Mouse (Mus musculus) heart, embryonic 16.5 days (tissue): ENCODE results near the gene Brcc3. TPM values are rescaled to one million over a fixed set of nuclear protein-coding genes. Genes with fewer than 3 reads are reported as not detected.

ENCODE experiments used
- ATAC-seq: fragments of 200-750 bp; cut with Nextera tagmentation; replicated peaks from 2 replicates; pipeline ENCODE4 v1.8.0; 2017; ENCODE audit warnings: moderate number of reproducible peaks; ENCODE audit not compliant: insufficient read depth, low FRiP score; ENCODE audit errors: extremely low read depth
- H3K27ac ChIP-seq: fragments of 300-500 bp; sonication (generic); 2 replicates; pipeline ENCODE4 v1.5.1; 2014; ENCODE audit warnings: mild to moderate bottlenecking, low read length, control low read depth, moderate library complexity
- H3K27me3 ChIP-seq: fragments of 300-500 bp; sonication (generic); 2 replicates; pipeline ENCODE4 v1.6.1; 2014; ENCODE audit warnings: low read length, mixed read lengths; ENCODE audit not compliant: control insufficient read depth, insufficient read depth
- H3K36me3 ChIP-seq: fragments of 300-500 bp; sonication (generic); 2 replicates; pipeline ENCODE4 v1.6.1; 2014; ENCODE audit not compliant: control insufficient read depth, insufficient read depth
- H3K4me1 ChIP-seq: fragments of 300-500 bp; sonication (generic); 2 replicates; pipeline ENCODE4 v1.6.1; 2014; ENCODE audit warnings: low read length, mixed read lengths; ENCODE audit not compliant: control insufficient read depth, insufficient read depth
- H3K4me2 ChIP-seq: fragments of 300-500 bp; sonication (generic); 2 replicates; pipeline ENCODE4 v1.6.1; 2014; ENCODE audit warnings: low read depth, mild to moderate bottlenecking, control low read depth, low read length
- H3K4me3 ChIP-seq: fragments of 300-500 bp; sonication (generic); 2 replicates; pipeline ENCODE4 v1.5.1; 2014; ENCODE audit warnings: mild to moderate bottlenecking, control low read depth, low read length
- H3K9ac ChIP-seq: fragments of 300-500 bp; sonication (generic); 2 replicates; pipeline ENCODE4 v1.6.1; 2014; ENCODE audit warnings: low read length, control low read depth
- H3K9me3 ChIP-seq: fragments of 300-500 bp; sonication (generic); replicated peaks from 2 replicates; pipeline ENCODE4 v1.6.1; 2016; ENCODE audit warnings: low read length; ENCODE audit not compliant: control insufficient read depth
- WGBS: fragments of 180-500 bp; shearing (Covaris S2); extraction: QIAGEN DNeasy Blood & Tissue Kit; methylation state at CpG from one replicate; pipeline ENCODE4 v1.1.7; 2014; 5-methylcytosine and 5-hydroxymethylcytosine counted together
- polyA plus RNA-seq: library from polyadenylated mRNA; unstranded; fragments of >200 nt; fragmentation: Nextera tagmentation; extraction: Ambion mirVana; gene quantifications from 2 replicates; pipeline ENCODE4 v1.2.1, GENCODE M21; 2015

Gene Brcc3
- polyA plus RNA-seq, result 54.3 and 54.4 TPM in 2 replicates

DNA sequence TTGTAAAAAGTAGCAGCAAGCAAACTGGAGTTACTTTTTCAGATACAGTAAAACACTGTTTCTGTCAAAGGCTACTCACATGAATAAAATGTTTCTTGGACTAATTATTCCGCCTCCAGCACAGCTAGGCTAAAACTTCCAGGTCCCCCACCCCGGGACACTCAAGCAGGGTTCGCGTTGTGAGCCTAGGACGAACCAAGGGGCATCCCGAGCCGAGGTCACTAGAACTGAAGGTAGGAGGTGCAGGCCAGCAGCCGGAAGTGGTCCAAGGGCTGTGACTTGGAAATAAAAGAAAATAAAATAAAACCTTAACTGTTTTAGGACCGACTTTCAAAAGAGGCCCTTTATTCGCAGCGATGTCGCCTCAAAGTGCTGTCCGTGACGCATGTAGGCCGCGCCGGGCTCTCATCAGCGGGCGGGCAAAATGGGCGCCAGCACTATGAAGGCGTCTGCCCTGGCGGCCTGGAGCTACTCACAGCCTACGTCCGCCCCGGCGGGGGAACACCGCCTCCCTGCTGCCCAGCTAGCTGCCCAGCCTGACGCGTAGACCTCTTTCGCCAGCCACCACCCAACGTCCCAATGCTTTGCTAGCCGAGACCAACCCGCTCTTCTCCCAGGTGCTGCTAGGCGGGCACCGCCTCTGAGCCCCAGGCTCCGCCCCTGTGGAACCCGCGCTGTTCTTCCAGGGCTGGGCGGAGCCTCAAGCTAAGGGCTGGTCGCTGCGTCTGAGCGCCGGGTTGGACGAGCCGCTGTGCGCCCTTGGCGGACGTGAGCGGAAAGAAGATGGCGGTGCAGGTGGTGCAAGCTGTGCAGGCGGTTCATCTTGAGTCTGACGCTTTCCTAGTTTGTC is at the start of gene Brcc3, which contains the start of the genes Cmc4 and Mtcp1:
TSS of gene Brcc3 (plus strand) at position 693 of the 850 bp plus-strand sequence.
TSS of gene Cmc4 (minus strand) at position 649 of the 850 bp plus-strand sequence.
TSS of gene Mtcp1 (minus strand) at position 653 of the 850 bp plus-strand sequence.
- H3K9me3 ChIP-seq, result no peaks in the 10 kb centered on the region
- peak within 1 kb of the TSS; percentile 73 for H3K4me2 ChIP-seq
- WGBS, result 10% methylated on average over 52 of the region's 52 CpGs
- H3K9ac ChIP-seq, result peak within 1 kb of the TSS; percentile 79
- H3K36me3 ChIP-seq, result no peaks in the 10 kb centered on the region
- no peaks in the 10 kb centered on the region for H3K27me3 ChIP-seq
- ATAC-seq, result peak; percentile 99
- no peaks in the 10 kb centered on the region for H3K4me1 ChIP-seq
- H3K4me3 ChIP-seq, result peak within 1 kb of the TSS; percentile 67
- H3K27ac ChIP-seq, result peak within 1 kb of the TSS; percentile 93

DNA sequence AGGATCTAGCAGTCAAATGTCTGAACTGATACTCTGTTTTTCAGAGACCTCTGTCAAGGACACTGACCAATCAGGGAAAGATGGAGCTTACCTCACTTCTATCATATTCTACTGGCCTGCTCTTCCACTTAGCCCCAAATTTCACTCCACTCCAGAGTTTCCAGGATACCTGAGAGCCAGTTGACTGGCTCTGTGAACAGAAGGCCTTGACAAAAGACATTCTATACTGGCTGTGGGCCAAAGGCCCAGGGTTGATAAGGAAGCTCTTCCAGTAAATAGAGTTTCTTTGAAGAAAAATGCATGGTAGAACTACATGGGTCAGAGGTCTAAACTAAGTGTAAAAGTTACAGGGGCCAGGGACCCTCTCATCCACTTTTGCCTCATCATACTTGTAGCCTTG is 46.2 kb upstream of the Brcc3 start:
- no peak overlapping the region for H3K27ac ChIP-seq

DNA sequence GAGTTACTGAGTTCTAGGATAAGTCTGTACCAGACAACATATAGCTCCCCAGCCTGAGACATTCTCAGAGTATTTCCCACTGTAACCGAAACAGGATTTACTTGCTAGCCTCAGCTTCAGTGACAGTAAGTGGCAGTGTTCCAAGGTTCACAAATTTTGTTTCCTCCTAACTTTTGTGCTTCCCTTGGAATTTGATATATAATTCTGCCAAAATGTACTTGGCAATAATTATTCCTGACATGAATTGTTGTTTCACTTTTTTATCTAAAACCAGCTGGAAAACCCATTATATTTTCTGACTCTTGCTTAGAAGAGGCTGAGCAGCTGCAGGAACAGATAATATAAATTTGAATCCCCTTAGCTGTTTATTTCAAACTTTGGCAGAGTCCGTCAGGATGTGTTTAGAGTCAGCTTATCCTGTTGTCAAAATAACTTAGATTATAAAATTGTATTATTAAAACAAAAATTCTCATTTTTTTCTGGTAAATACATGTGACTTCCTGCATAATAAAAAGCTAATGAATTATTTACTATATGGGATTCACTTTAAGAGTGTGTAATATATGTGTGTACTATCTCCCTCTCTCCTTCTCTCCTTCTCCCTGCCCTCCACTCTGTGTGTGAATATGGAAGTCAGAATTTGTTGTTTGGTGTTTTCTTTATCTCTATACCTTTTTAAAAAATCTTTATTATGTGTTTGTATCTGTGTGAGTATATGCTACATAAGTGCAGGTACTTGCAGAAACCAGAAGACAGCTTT is 43.6 kb upstream of the Brcc3 start:
- WGBS, result 53% methylated on average over 2 of the region's 2 CpGs
- H3K27ac ChIP-seq, result no peak overlapping the region; the same call in 1 of the 2 replicates
- ATAC-seq, result peak; percentile 45; the same call in 1 of the 2 replicates

More for the DNA sequence above, 46.2 kb upstream of the Brcc3 start:
- no peak overlapping the region for H3K9ac ChIP-seq
- ATAC-seq, result peak; percentile 60; the same call in 1 of the 2 replicates
- no peak overlapping the region for H3K4me2 ChIP-seq
- H3K4me3 ChIP-seq, result no peak overlapping the region
- H3K4me1 ChIP-seq, result peaks cover 3% of the 10 kb centered on the region; the same call in 1 of the 2 replicates
- H3K9me3 ChIP-seq, result no peaks in the 10 kb centered on the region
- H3K27me3 ChIP-seq, result no peaks in the 10 kb centered on the region
- H3K36me3 ChIP-seq, result no peaks in the 10 kb centered on the region

DNA sequence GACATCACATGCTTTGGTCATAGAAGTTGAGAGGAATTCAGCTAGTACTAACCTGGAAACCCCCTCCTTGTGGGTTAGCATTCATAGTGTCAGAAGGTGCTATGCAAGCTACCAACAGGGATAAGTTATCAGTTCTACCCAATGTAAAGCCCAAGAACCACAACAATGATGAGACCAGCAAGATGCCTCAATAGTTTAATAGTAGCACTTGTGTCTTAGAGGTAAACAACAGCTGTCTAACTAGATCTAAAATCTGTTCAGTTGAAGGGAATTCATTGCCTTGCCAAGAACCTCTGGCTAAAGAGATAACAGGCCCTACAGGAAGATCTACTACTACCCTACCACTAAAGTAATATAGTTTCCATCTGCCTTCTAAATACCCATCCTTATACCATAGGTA is 39.6 kb upstream of the Brcc3 start:
- no peak overlapping the region for H3K9ac ChIP-seq
- ATAC-seq, result no peak
- H3K27ac ChIP-seq, result no peak overlapping the region
- no peak overlapping the region for H3K4me3 ChIP-seq
- H3K27me3 ChIP-seq, result no peaks in the 10 kb centered on the region
- no peaks in the 10 kb centered on the region for H3K36me3 ChIP-seq
- H3K4me2 ChIP-seq, result no peak overlapping the region
- no peaks in the 10 kb centered on the region for H3K4me1 ChIP-seq
- H3K9me3 ChIP-seq, result no peaks in the 10 kb centered on the region

More for the DNA sequence above, 43.6 kb upstream of the Brcc3 start:
- Histone ChIP-seq H3K4me2 (no peak overlapping the region), H3K4me3 (no peak overlapping the region), H3K9ac (no peak overlapping the region), H3K36me3 (no peaks in the 10 kb centered on the region), H3K27me3 (no peaks in the 10 kb centered on the region), H3K4me1 (peaks cover 3% of the 10 kb centered on the region; the same call in 1 of the 2 replicates), H3K9me3 (no peaks in the 10 kb centered on the region)

DNA sequence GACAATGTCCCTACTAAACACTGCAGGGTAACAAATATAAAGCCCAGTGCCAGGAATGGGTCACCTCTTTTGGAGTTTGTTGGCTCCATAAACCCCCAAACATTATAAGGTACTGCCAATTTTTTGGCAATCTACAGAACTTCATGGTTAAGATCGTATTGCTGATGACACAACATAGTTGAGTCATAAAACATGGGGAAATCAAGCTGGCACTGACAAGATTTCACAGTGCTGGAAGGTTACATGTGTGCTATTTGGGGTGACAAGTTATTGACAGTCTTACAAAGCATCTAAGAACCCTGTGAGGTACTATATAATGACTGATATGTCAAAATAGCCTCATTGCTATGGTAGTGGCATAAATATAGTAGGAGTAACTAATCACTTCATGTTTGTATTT is 35.3 kb upstream of the Brcc3 start:
- WGBS, result 78% methylated on average over 1 of the region's 1 CpGs
- Histone ChIP-seq H3K9ac (no peak overlapping the region), H3K27ac (no peak overlapping the region), H3K9me3 (no peaks in the 10 kb centered on the region), H3K4me1 (no peaks in the 10 kb centered on the region), H3K36me3 (no peaks in the 10 kb centered on the region), H3K27me3 (no peaks in the 10 kb centered on the region), H3K4me3 (no peak overlapping the region), H3K4me2 (no peak overlapping the region)
- no peak for ATAC-seq

DNA sequence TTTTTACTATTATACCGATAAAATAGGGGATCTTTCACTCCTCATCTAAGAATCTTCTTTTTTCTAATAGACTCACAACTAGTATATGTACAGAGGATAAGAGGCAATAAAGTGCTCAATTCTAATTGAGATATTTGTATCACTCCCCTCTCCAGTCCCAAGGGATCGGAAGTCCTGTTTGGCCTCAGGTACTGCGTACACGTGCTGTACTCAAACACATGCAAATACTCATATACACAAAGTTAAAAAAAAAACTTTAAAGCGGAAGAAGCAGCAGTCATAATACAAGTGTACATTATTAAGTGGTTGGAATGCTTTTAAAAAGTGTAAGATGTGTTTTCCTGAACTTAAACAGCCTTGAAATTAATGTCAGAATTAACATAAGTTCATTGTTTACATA is 34.7 kb upstream of the Brcc3 start:
- 66% methylated on average over 5 of the region's 5 CpGs for WGBS
- no peaks in the 10 kb centered on the region for H3K4me1 ChIP-seq
- no peaks in the 10 kb centered on the region for H3K27me3 ChIP-seq
- no peak overlapping the region for H3K9ac ChIP-seq
- H3K9me3 ChIP-seq, result no peaks in the 10 kb centered on the region
- ATAC-seq, result no peak
- H3K4me3 ChIP-seq, result peak overlapping the region; percentile 63
- no peaks in the 10 kb centered on the region for H3K36me3 ChIP-seq
- H3K4me2 ChIP-seq, result peak overlapping the region; percentile 52
- peak overlapping the region; percentile 95 for H3K27ac ChIP-seq

DNA sequence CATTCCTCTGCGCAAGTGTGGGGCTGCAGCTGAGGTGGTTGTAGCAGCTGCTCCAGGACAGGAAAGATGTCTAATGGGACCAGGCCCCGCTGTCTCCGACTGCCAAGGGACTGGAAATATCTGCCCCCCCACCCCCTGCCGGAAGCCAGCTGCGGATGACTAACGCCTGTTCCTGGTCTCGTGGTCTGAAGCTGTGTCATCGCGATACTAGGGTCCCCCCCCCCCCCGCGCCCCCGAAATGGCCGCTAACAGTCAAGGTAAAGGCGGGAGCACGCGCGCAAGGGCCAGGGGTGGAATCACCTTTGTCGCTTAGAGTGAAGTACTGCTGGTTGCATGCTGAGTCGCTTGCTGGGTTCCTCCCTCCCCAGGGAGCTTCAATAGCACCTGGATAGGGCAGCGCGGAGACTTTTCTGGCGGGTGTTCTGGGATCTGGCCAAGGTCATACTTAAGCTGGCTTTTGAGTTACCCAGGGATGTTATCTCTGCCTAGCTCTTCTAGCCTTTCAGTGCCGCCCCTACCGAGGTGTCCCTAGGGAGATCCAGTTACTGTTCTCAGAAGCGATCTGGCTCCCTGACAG is 34.1 kb upstream of the Brcc3 start, which contains the start of the genes Fundc2 and F8:
TSS of gene Fundc2 (plus strand) at position 205 of the 577 bp plus-strand sequence.
TSS of gene F8 (minus strand) at position 421 of the 577 bp plus-strand sequence.
- WGBS, result 10% methylated on average over 17 of the region's 25 CpGs
- Histone ChIP-seq H3K36me3 (no peaks in the 10 kb centered on the region), H3K4me3 (peak within 1 kb of the TSS; percentile 63), H3K4me1 (no peaks in the 10 kb centered on the region), H3K27ac (peak within 1 kb of the TSS; percentile 95), H3K9ac (peak within 1 kb of the TSS; percentile 81), H3K9me3 (no peaks in the 10 kb centered on the region), H3K4me2 (peak within 1 kb of the TSS; percentile 52), H3K27me3 (no peaks in the 10 kb centered on the region)
- peak; percentile 93 for ATAC-seq

DNA sequence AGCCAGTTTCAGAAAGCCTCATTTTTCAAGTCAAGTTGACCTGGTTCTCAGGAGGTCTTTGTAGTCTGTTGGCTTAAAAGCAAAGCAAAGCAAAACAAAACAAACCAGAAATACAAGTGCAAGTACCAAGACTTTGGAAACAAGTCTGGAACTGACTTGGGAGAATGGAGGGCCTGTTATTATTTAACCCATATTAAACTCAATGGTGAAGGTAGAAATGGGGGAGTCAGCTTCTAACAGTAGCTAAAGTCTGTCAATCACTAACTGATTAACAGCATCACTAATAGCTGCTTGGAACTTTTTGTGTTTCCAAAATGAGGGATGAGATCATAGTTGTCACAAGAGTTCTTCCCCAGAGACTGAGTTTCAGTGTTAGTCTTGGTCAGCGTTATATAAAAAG is 17.0 kb upstream of the Brcc3 start:
- H3K4me1 ChIP-seq, result no peaks in the 10 kb centered on the region
- ATAC-seq, result no peak
- no peak overlapping the region for H3K4me2 ChIP-seq
- WGBS, result 84% methylated on average over 1 of the region's 1 CpGs
- no peaks in the 10 kb centered on the region for H3K9me3 ChIP-seq
- peaks cover 8% of the 10 kb centered on the region; the same call in 1 of the 2 replicates for H3K36me3 ChIP-seq
- H3K27ac ChIP-seq, result no peak overlapping the region
- no peak overlapping the region for H3K9ac ChIP-seq
- H3K27me3 ChIP-seq, result no peaks in the 10 kb centered on the region
- no peak overlapping the region for H3K4me3 ChIP-seq
